Mouse (Mus musculus) hindbrain, embryonic 11.5 days (tissue): ENCODE results near the gene Dlx3. TPM values are rescaled to one million over a fixed set of nuclear protein-coding genes. Genes with fewer than 3 reads are reported as not detected.

Experiments used
- ATAC-seq: fragments of 200-750 bp; cut with Nextera tagmentation; 2 replicates; pipeline ENCODE4 v1.8.0; 2017; ENCODE audit warnings: mild to moderate bottlenecking, moderate TSS enrichment, moderate library complexity; ENCODE audit not compliant: low FRiP score
- DNase-seq: peaks from one replicate; pipeline ENCODE4 v3.0.0-alpha.2; 2015; ENCODE audit warnings: low spot score
- H3K27ac ChIP-seq: fragments of 300-500 bp; sonication (generic); 2 replicates; pipeline ENCODE4 v1.5.1; 2014; ENCODE audit warnings: mild to moderate bottlenecking, low read depth, low read length
- H3K27me3 ChIP-seq: fragments of 300-500 bp; sonication (generic); 2 replicates; pipeline ENCODE4 v1.6.1; 2014; ENCODE audit warnings: mild to moderate bottlenecking, low read length, moderate library complexity, mixed read lengths; ENCODE audit not compliant: control insufficient read depth, insufficient read depth
- H3K36me3 ChIP-seq: fragments of 300-500 bp; sonication (generic); 2 replicates; pipeline ENCODE4 v1.6.1; 2014; ENCODE audit warnings: mild to moderate bottlenecking, low read length, moderate library complexity, mixed read lengths; ENCODE audit not compliant: control insufficient read depth, insufficient read depth
- H3K4me1 ChIP-seq: fragments of 300-500 bp; sonication (generic); replicated peaks from 2 replicates; pipeline ENCODE4 v1.6.1; 2014; ENCODE audit warnings: low read length, mixed read lengths; ENCODE audit not compliant: control insufficient read depth, insufficient read depth
- H3K4me2 ChIP-seq: fragments of 300-500 bp; sonication (generic); replicated peaks from 2 replicates; pipeline ENCODE4 v1.6.1; 2014; ENCODE audit warnings: mild to moderate bottlenecking, low read depth, low read length
- H3K4me3 ChIP-seq: fragments of 300-500 bp; sonication (generic); 2 replicates; pipeline ENCODE4 v1.5.1; 2014; ENCODE audit warnings: low read depth, low read length
- H3K9ac ChIP-seq: fragments of 300-500 bp; sonication (generic); 2 replicates; pipeline ENCODE4 v1.6.1; 2014; ENCODE audit warnings: low read depth, low read length
- H3K9me3 ChIP-seq: fragments of 300-500 bp; sonication (generic); 2 replicates; pipeline ENCODE4 v1.6.1; 2016; ENCODE audit warnings: low read length; ENCODE audit not compliant: control insufficient read depth
- WGBS: fragments of 180-500 bp; shearing (Covaris S2); extraction: QIAGEN DNeasy Blood & Tissue Kit; methylation state at CpG from one replicate; pipeline ENCODE4 v1.1.7; 2014; 5-methylcytosine and 5-hydroxymethylcytosine counted together
- polyA plus RNA-seq: library from polyadenylated mRNA; unstranded; fragments of >200 nt; fragmentation: Nextera tagmentation; extraction: Ambion mirVana; gene quantifications from 2 replicates; pipeline ENCODE4 v1.2.1, GENCODE M21; 2014

Dlx3 gene
- polyA plus RNA-seq, 1 experiment from 2014 or later: 1.7 TPM

GRCm38 (mm10) chr11:95076041-95076535 lies 43.8 kb upstream of the Dlx3 start:
- WGBS: under 1% methylated on average over 41 of the region's 42 CpGs
- Histone ChIP-seq H3K4me3 (peak overlapping the region; percentile 52), H3K27me3 (peaks cover 22% of the 10 kb centered on the region), H3K9ac (peak overlapping the region; percentile 60), H3K27ac (no peak overlapping the region), H3K4me2 (peak overlapping the region; percentile 94), H3K9me3 (no peaks in the 10 kb centered on the region), H3K36me3 (no peaks in the 10 kb centered on the region), H3K4me1 (no peaks in the 10 kb centered on the region)
- DNase-seq: peak; percentile 71
- peak; percentile 62 for ATAC-seq

DNA sequence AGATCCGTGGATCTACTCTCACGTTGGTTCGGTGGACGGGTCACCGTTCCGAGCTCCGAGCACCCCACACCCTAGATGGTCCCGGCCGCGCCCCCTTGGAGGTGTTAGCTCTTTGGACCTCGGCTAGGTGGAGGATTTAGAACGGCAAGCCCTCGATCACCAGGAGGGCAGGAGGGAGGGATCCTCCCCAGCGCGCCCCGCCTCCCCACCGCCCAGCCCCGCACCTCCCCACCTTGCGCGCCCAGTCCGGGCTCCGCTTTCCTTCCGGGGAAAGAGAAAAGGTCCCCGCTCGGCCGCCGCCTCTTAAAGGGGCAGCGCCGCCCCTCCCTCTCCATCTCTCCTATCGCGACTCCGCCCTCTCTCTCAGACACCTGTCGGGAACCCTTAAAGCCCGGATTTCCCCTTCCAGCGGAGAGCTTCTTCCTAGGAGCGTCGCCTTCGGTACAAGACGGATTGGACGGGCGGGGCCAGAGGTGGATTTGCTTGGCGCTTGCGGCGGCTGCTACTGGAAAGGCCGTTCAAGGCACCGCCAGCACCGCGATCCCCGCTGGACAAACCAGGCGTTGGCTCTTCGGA lies 43.3 kb upstream of the Dlx3 start, which contains the start of gene Itga3:
Gene Itga3, minus strand, starts transcription at position 266 of the 576 bp plus-strand sequence.
- under 1% methylated on average over 43 of the region's 51 CpGs for WGBS
- ATAC-seq (peak; percentile 66), DNase-seq (peak; percentile 73)
- H3K4me1 ChIP-seq: no peaks in the 10 kb centered on the region
- H3K4me3 ChIP-seq: peak within 1 kb of the TSS; percentile 52
- peak within 1 kb of the TSS; percentile 94 for H3K4me2 ChIP-seq
- H3K27me3 ChIP-seq: peaks cover 22% of the 10 kb centered on the region
- peak within 1 kb of the TSS; percentile 60 for H3K9ac ChIP-seq
- no peaks in the 10 kb centered on the region for H3K36me3 ChIP-seq
- H3K9me3 ChIP-seq: no peaks in the 10 kb centered on the region
- H3K27ac ChIP-seq: no peak within 1 kb of the TSS

DNA sequence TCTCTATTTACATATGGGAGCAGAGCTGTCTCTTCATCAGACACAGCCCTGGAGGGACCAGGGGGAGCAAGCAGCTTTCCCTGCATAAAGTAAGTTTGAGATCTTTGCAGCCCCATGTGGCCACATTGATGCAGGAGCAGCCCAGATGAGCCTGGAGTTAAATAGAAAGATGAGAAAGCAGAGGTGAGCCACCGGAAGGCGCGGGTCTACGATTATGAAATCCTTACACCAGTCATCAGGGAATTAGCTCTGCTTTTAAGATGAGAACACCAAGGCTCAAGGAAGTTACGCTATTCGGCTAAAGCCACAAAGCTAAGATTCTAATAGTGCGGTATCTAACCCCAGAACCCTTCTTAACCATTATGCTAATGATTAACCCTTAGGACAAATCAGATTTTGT lies 42.0 kb upstream of the Dlx3 start:
- Histone ChIP-seq H3K4me3 (no peak overlapping the region), H3K27ac (no peak overlapping the region), H3K4me2 (no peak overlapping the region), H3K4me1 (no peaks in the 10 kb centered on the region), H3K9me3 (no peaks in the 10 kb centered on the region), H3K36me3 (no peaks in the 10 kb centered on the region), H3K27me3 (peaks cover 22% of the 10 kb centered on the region), H3K9ac (no peak overlapping the region)
- ATAC-seq (no peak), DNase-seq (no peak)
- WGBS: 63% methylated on average over 7 of the region's 7 CpGs

- Histone ChIP-seq H3K9me3 (no peaks in the 10 kb centered on the region), H3K4me3 (no peak overlapping the region), H3K36me3 (no peaks in the 10 kb centered on the region), H3K4me1 (no peaks in the 10 kb centered on the region), H3K27ac (no peak overlapping the region), H3K4me2 (no peak overlapping the region), H3K27me3 (peaks cover 22% of the 10 kb centered on the region), H3K9ac (no peak overlapping the region)
- DNase-seq (no peak), ATAC-seq (no peak)
- 80% methylated on average over 6 of the region's 6 CpGs for whole genome bisulfite sequencing
Observed at GRCm38 (mm10) chr11:95079256-95079875, 40.6 kb upstream of the Dlx3 start.

DNA sequence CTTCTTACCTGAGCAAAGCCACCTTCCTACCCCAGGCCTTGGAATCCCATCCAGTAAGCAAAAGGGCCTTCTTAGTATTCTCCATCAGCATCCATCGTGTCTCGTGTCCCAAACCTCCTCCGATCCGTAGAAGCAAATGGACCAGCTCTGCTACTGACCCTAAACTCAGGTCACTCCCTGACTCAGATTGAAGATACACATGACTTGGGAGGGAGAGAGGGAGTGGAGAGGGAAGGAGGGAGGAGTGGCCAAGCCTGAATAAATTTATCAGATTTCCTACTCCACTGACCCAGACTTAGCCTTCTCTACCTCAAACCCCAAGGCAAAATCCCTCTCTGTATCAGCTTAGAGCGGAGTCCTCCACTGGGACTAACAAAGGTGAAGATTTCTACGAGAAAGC lies 39.1 kb upstream of the Dlx3 start:
- H3K36me3 ChIP-seq: no peaks in the 10 kb centered on the region
- ATAC-seq (no peak), DNase-seq (no peak)
- WGBS: 89% methylated on average over 6 of the region's 6 CpGs
- H3K4me1 ChIP-seq: no peaks in the 10 kb centered on the region
- no peak overlapping the region for H3K27ac ChIP-seq
- H3K9me3 ChIP-seq: no peaks in the 10 kb centered on the region
- peaks cover 17% of the 10 kb centered on the region for H3K27me3 ChIP-seq
- no peak overlapping the region for H3K4me3 ChIP-seq
- H3K4me2 ChIP-seq: no peak overlapping the region
- H3K9ac ChIP-seq: no peak overlapping the region

- 88% methylated on average over 7 of the region's 7 CpGs for WGBS
- no peaks in the 10 kb centered on the region for H3K4me1 ChIP-seq
- no peak overlapping the region for H3K27ac ChIP-seq
- H3K9ac ChIP-seq: no peak overlapping the region
- DNase-seq: no peak
- no peaks in the 10 kb centered on the region for H3K9me3 ChIP-seq
- no peak overlapping the region for H3K4me3 ChIP-seq
- no peaks in the 10 kb centered on the region for H3K36me3 ChIP-seq
- H3K4me2 ChIP-seq: no peak overlapping the region
- no peak for ATAC-seq
- peaks cover under 1% of the 10 kb centered on the region for H3K27me3 ChIP-seq
Observed at GRCm38 (mm10) chr11:95082896-95083295, 37.0 kb upstream of the Dlx3 start.

DNA sequence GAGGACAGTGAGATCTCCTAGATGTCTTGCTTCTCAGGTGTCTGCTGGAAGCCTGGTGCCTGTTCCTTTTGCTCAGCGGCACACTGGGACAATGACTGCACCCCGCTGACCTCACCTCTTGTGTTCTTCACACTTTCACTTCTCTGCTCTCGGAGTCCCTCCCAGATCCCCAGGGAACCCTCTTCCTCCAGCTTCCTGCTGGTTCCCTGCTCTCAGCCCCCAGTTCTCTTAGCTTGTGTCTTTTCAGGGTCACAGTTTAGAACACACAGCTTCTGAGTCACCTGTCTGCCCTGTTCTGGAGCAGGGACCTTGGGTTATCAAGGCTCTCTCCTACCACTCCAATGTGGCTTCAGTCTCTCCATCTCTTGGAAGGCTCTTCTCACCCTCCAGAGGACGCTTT lies 35.7 kb upstream of the Dlx3 start:
- ATAC-seq (no peak), DNase-seq (no peak)
- no peak overlapping the region for H3K4me2 ChIP-seq
- no peak overlapping the region for H3K9ac ChIP-seq
- WGBS: 27% methylated on average over 4 of the region's 4 CpGs
- no peak overlapping the region for H3K4me3 ChIP-seq
- H3K4me1 ChIP-seq: no peaks in the 10 kb centered on the region
- H3K36me3 ChIP-seq: no peaks in the 10 kb centered on the region
- no peaks in the 10 kb centered on the region for H3K9me3 ChIP-seq
- no peak overlapping the region for H3K27ac ChIP-seq
- no peaks in the 10 kb centered on the region for H3K27me3 ChIP-seq

DNA sequence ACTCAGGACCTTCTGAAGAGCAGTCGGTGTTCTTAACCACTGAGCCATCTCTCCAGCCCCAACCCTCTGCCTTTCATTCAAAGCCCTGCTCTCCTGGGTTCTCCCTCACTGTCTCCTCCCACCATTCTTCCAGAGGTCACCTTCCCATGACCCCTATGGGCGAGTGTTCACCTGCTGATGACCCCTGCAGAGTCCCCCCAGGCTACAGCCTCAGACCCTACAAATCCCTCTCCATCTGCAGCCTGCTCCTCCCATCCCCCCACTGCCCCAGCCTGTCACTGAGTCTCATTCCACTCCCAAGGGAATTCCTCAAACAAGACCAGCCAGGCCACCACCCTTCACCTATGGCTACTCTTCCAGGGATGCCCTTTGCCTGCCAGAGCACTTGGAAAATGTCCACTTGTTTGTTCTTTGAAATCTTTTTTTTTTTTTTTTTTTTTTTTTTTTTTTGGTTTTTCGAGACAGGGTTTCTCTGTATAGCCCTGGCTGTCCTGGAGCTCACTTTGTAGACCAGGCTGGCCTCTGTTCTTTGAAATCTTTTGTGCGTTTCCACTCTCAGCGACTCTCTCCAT lies 35.0 kb upstream of the Dlx3 start:
- H3K4me2 ChIP-seq: no peak overlapping the region
- H3K4me3 ChIP-seq: no peak overlapping the region
- no peaks in the 10 kb centered on the region for H3K36me3 ChIP-seq
- H3K27me3 ChIP-seq: no peaks in the 10 kb centered on the region
- H3K9ac ChIP-seq: no peak overlapping the region
- WGBS: 20% methylated on average over 4 of the region's 5 CpGs
- no peaks in the 10 kb centered on the region for H3K9me3 ChIP-seq
- ATAC-seq: no peak
- no peaks in the 10 kb centered on the region for H3K4me1 ChIP-seq
- DNase-seq: peak; percentile 22
- H3K27ac ChIP-seq: no peak overlapping the region

DNA sequence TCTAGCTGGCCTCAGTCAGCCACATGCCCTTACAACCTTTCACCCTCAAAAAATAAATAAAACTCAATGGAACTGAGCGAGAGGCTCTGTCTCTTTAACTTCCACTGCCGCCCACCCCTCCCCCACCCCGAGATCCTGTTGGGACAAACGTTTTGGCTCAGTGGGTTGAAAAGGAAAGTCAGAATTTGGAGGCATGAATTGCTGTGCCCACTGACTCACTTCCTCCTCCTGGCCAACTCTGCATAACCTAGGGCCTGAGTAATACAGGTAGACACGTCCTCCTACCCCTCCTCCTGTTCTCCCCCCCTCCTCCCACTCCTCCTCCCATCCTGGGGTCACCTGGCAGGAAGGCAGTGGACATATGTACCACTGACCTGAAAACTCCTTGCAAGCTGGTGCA lies 34.2 kb upstream of the Dlx3 start:
- Histone ChIP-seq H3K27me3 (no peaks in the 10 kb centered on the region), H3K4me2 (no peak overlapping the region), H3K9ac (no peak overlapping the region), H3K9me3 (no peaks in the 10 kb centered on the region), H3K27ac (no peak overlapping the region), H3K36me3 (no peaks in the 10 kb centered on the region), H3K4me1 (no peaks in the 10 kb centered on the region), H3K4me3 (no peak overlapping the region)
- WGBS: 14% methylated on average over 5 of the region's 5 CpGs
- ATAC-seq (no peak), DNase-seq (peak; percentile 21)
